Mouse (Mus musculus) heart, embryonic 14.5 days (tissue): ENCODE results near the gene Rsph14. TPM values are rescaled to one million over a fixed set of nuclear protein-coding genes. Genes with fewer than 3 reads are reported as not detected.
A peak's percentile ranks its signal among the peaks of the same experiment; 100 is the strongest.

ENCODE experiments used
- ATAC-seq: fragments of 200-750 bp; cut with Nextera tagmentation; 2 replicates; pipeline ENCODE4 v1.8.0; 2017; ENCODE audit warnings: low read depth, moderate TSS enrichment; ENCODE audit not compliant: insufficient number of reproducible peaks, insufficient read depth, low FRiP score
- H3K27ac ChIP-seq, 2 experiments: fragments of 200-500 bp in 1 of 2; fragments of 300-500 bp in 1 of 2; sonication (generic) in 1 of 2; replicated peaks in 1 of 2; 2 replicates each; pipeline ENCODE4 v1.5.1; 2012 to 2014; ENCODE audit warnings: low read depth in 2 of 2, low read length in 2 of 2, control low read depth in 1 of 2, mild to moderate bottlenecking in 1 of 2, mixed read lengths in 1 of 2; ENCODE audit not compliant: control insufficient read depth in 1 of 2, insufficient read depth in 1 of 2
- H3K27me3 ChIP-seq: fragments of 300-500 bp; sonication (generic); 2 replicates; pipeline ENCODE4 v1.6.1; 2014; ENCODE audit warnings: mild to moderate bottlenecking, low read length, control low read depth; ENCODE audit not compliant: control insufficient read depth, insufficient read depth
- H3K36me3 ChIP-seq: fragments of 300-500 bp; sonication (generic); 2 replicates; pipeline ENCODE4 v1.6.1; 2014; ENCODE audit warnings: mild to moderate bottlenecking, control low read depth, low read length, mixed read lengths; ENCODE audit not compliant: control insufficient read depth, insufficient read depth
- H3K4me1 ChIP-seq, 2 experiments: fragments of 200-500 bp in 1 of 2; fragments of 300-500 bp in 1 of 2; sonication (generic) in 1 of 2; 2 replicates each; pipeline ENCODE4 v1.6.1; 2012 to 2014; ENCODE audit warnings: low read length in 2 of 2, control low read depth in 1 of 2, mixed read lengths in 1 of 2; ENCODE audit not compliant: control insufficient read depth in 2 of 2, insufficient read depth in 2 of 2
- H3K4me2 ChIP-seq: fragments of 300-500 bp; sonication (generic); 2 replicates; pipeline ENCODE4 v1.6.1; 2014; ENCODE audit warnings: mild to moderate bottlenecking, low read length
- H3K4me3 ChIP-seq, 2 experiments: fragments of 200-500 bp in 1 of 2; fragments of 300-500 bp in 1 of 2; sonication (generic) in 1 of 2; 2 replicates each; pipeline ENCODE4 v1.5.1; 2012 to 2014; ENCODE audit warnings: low read length in 2 of 2, mild to moderate bottlenecking in 2 of 2, control low read depth in 1 of 2, low read depth in 1 of 2, moderate library complexity in 1 of 2; ENCODE audit not compliant: control insufficient read depth in 1 of 2, insufficient read depth in 1 of 2
- H3K9ac ChIP-seq: fragments of 300-500 bp; sonication (generic); 2 replicates; pipeline ENCODE4 v1.6.1; 2014; ENCODE audit warnings: mild to moderate bottlenecking, low read length
- H3K9me3 ChIP-seq: fragments of 300-500 bp; sonication (generic); 2 replicates; pipeline ENCODE4 v1.6.1; 2016; ENCODE audit warnings: low read length, control low read depth; ENCODE audit not compliant: control insufficient read depth
- WGBS: fragments of 180-500 bp; shearing (Covaris S2); extraction: QIAGEN DNeasy Blood & Tissue Kit; methylation state at CpG from one replicate; pipeline ENCODE4 v1.1.7; 2014; 5-methylcytosine and 5-hydroxymethylcytosine counted together
- polyA plus RNA-seq: library from polyadenylated mRNA; unstranded; fragments of >200 nt; fragmentation: Nextera tagmentation; extraction: Ambion mirVana; gene quantifications from 2 replicates; pipeline ENCODE4 v1.2.1, GENCODE M21; 2014

Gene Rsph14
- polyA plus RNA-seq, 1 experiment from 2014 or later, result not detected

GRCm38 (mm10) chr10:74973026-74973425 is 59.4 kb downstream of the Rsph14 start:
- WGBS, result 73% methylated on average over 6 of the region's 6 CpGs
- Histone ChIP-seq H3K36me3 (no peaks in the 10 kb centered on the region), H3K9ac (no peak overlapping the region), H3K4me1 (peaks cover 0 to 3% of the 10 kb centered on the region in 2 experiments; a peak in 1 of 4 replicates), H3K27ac (no peak overlapping the region), H3K27me3 (peaks cover 20% of the 10 kb centered on the region), H3K9me3 (no peaks in the 10 kb centered on the region), H3K4me2 (no peak overlapping the region), H3K4me3 (no peak overlapping the region)
- ATAC-seq, result no peak

GRCm38 (mm10) chr10:74969266-74969665 is 63.1 kb downstream of the Rsph14 start:
- no peak overlapping the region for H3K9ac ChIP-seq
- no peak for ATAC-seq
- H3K36me3 ChIP-seq, result no peaks in the 10 kb centered on the region
- H3K4me1 ChIP-seq, result peaks cover 2 to 10% of the 10 kb centered on the region in 2 experiments
- WGBS, result 91% methylated on average over 2 of the region's 2 CpGs
- no peak overlapping the region for H3K27ac ChIP-seq
- H3K4me2 ChIP-seq, result no peak overlapping the region
- no peaks in the 10 kb centered on the region for H3K9me3 ChIP-seq
- H3K27me3 ChIP-seq, result peaks cover 47% of the 10 kb centered on the region
- no peak overlapping the region for H3K4me3 ChIP-seq

- no peaks in the 10 kb centered on the region for H3K9me3 ChIP-seq
- peaks cover 56% of the 10 kb centered on the region for H3K27me3 ChIP-seq
Observed at GRCm38 (mm10) chr10:74967651-74968267, 64.6 kb downstream of the Rsph14 start.

GRCm38 (mm10) chr10:74966850-74967451 is 65.4 kb downstream of the Rsph14 start, which contains the start of gene Gnaz:
Gene Gnaz (plus strand): TSS chr10:74967177.
- ATAC-seq, result peak; percentile 97
- Histone ChIP-seq H3K27me3 (peaks cover 56% of the 10 kb centered on the region), H3K9me3 (no peaks in the 10 kb centered on the region)

More at GRCm38 (mm10) chr10:74967651-74968267, 64.6 kb downstream of the Rsph14 start:
- Histone ChIP-seq H3K4me2 (peak overlapping the region; percentile 98), H3K4me1 (peaks cover 2 to 10% of the 10 kb centered on the region in 2 experiments), H3K9ac (peak overlapping the region; percentile 62), H3K36me3 (no peaks in the 10 kb centered on the region), H3K27ac (no peak overlapping the region), H3K4me3 (peak overlapping the region; percentile 62 to 63)
- WGBS, result 7% methylated on average over 25 of the region's 25 CpGs
- no peak for ATAC-seq

GRCm38 (mm10) chr10:74964380-74964779 is 68.0 kb downstream of the Rsph14 start:
- WGBS, result 67% methylated on average over 1 of the region's 1 CpGs
- H3K27me3 ChIP-seq, result peaks cover 47% of the 10 kb centered on the region

More at GRCm38 (mm10) chr10:74966850-74967451, 65.4 kb downstream of the Rsph14 start, which contains the start of gene Gnaz:
- Histone ChIP-seq H3K9ac (peak within 1 kb of the TSS; percentile 62), H3K4me2 (peak within 1 kb of the TSS; percentile 98), H3K4me1 (peaks cover 2 to 10% of the 10 kb centered on the region in 2 experiments), H3K36me3 (no peaks in the 10 kb centered on the region), H3K4me3 (peak within 1 kb of the TSS; percentile 62 to 63), H3K27ac (no peak within 1 kb of the TSS)
- WGBS, result under 1% methylated on average over 77 of the region's 83 CpGs

GRCm38 (mm10) chr10:74952830-74953443 is 79.4 kb downstream of the Rsph14 start:
- ATAC-seq, result no peak
- H3K4me2 ChIP-seq, result no peak overlapping the region
- no peaks in the 10 kb centered on the region for H3K9me3 ChIP-seq
- no peak overlapping the region for H3K4me3 ChIP-seq
- no peaks in the 10 kb centered on the region for H3K4me1 ChIP-seq
- no peak overlapping the region for H3K9ac ChIP-seq
- no peak overlapping the region for H3K27ac ChIP-seq
- 51% methylated on average over 9 of the region's 9 CpGs for WGBS
- no peaks in the 10 kb centered on the region for H3K36me3 ChIP-seq
- H3K27me3 ChIP-seq, result no peaks in the 10 kb centered on the region

More at GRCm38 (mm10) chr10:74964380-74964779, 68.0 kb downstream of the Rsph14 start:
- Histone ChIP-seq H3K9ac (no peak overlapping the region), H3K4me3 (no peak overlapping the region), H3K36me3 (no peaks in the 10 kb centered on the region), H3K9me3 (no peaks in the 10 kb centered on the region), H3K4me1 (peaks cover 2 to 10% of the 10 kb centered on the region in 2 experiments), H3K27ac (no peak overlapping the region), H3K4me2 (no peak overlapping the region)
- ATAC-seq, result no peak

GRCm38 (mm10) chr10:74940795-74941194 is 91.6 kb downstream of the Rsph14 start:
- Histone ChIP-seq H3K27ac (no peak overlapping the region), H3K9me3 (no peaks in the 10 kb centered on the region), H3K4me3 (no peak overlapping the region), H3K27me3 (no peaks in the 10 kb centered on the region), H3K36me3 (no peaks in the 10 kb centered on the region), H3K9ac (no peak overlapping the region), H3K4me2 (no peak overlapping the region), H3K4me1 (no peaks in the 10 kb centered on the region)
- no peak for ATAC-seq
- WGBS, result 78% methylated on average over 1 of the region's 1 CpGs
